Mouse (Mus musculus) intestine, embryonic 16.5 days (tissue): ENCODE measurements around the gene Mief2. TPM values are rescaled to one million over a fixed set of nuclear protein-coding genes. Genes with fewer than 3 reads are reported as not detected.

Experiments
- ATAC-seq: fragments of 200-750 bp; cut with Nextera tagmentation; 2 replicates; pipeline ENCODE4 v1.8.0; 2017; ENCODE audit warnings: moderate TSS enrichment, moderate library complexity
- H3K27ac ChIP-seq: fragments of 300-500 bp; sonication (generic); 2 replicates; pipeline ENCODE4 v1.5.1; 2014; ENCODE audit warnings: mild to moderate bottlenecking, low read length
- H3K27me3 ChIP-seq: fragments of 300-500 bp; sonication (generic); replicated peaks from 2 replicates; pipeline ENCODE4 v1.6.1; 2014; ENCODE audit warnings: low read length, control low read depth, mixed read lengths; ENCODE audit not compliant: control insufficient read depth, insufficient read depth
- H3K36me3 ChIP-seq: fragments of 300-500 bp; sonication (generic); 2 replicates; pipeline ENCODE4 v1.6.1; 2014; ENCODE audit warnings: low read length, control low read depth; ENCODE audit not compliant: control insufficient read depth, insufficient read depth
- H3K4me1 ChIP-seq: fragments of 300-500 bp; sonication (generic); 2 replicates; pipeline ENCODE4 v1.6.1; 2014; ENCODE audit warnings: low read length, control low read depth, mixed read lengths; ENCODE audit not compliant: control insufficient read depth, insufficient read depth
- H3K4me2 ChIP-seq: fragments of 300-500 bp; sonication (generic); 2 replicates; pipeline ENCODE4 v1.6.1; 2014; ENCODE audit warnings: low read depth, low read length, control low read depth
- H3K4me3 ChIP-seq: fragments of 300-500 bp; sonication (generic); 2 replicates; pipeline ENCODE4 v1.5.1; 2014; ENCODE audit warnings: mild to moderate bottlenecking, low read length
- H3K9ac ChIP-seq: fragments of 300-500 bp; sonication (generic); 2 replicates; pipeline ENCODE4 v1.6.1; 2014; ENCODE audit warnings: low read depth, low read length
- H3K9me3 ChIP-seq: fragments of 300-500 bp; sonication (generic); 2 replicates; pipeline ENCODE4 v1.6.1; 2016; ENCODE audit warnings: low read length, control low read depth; ENCODE audit not compliant: control insufficient read depth
- WGBS: fragments of 180-500 bp; shearing (Covaris S2); extraction: QIAGEN DNeasy Blood & Tissue Kit; methylation state at CpG from one replicate; pipeline ENCODE4 v1.1.7; 2014; 5-methylcytosine and 5-hydroxymethylcytosine counted together
- polyA plus RNA-seq: library from polyadenylated mRNA; unstranded; fragments of >200 nt; fragmentation: Nextera tagmentation; extraction: Ambion mirVana; gene quantifications from 2 replicates; pipeline ENCODE4 v1.2.1, GENCODE M21; 2015

Gene Mief2
- polyA plus RNA-seq, 1 experiment from 2014 or later = 9.8 TPM

GRCm38 (mm10) chr11:60735191-60735590, 7.0 kb downstream of the Mief2 start:
- H3K9me3 ChIP-seq = no peaks in the 10 kb centered on the region
- no peak overlapping the region for H3K27ac ChIP-seq
- 71% methylated on average over 5 of the region's 5 CpGs for WGBS
- H3K27me3 ChIP-seq = no peaks in the 10 kb centered on the region
- no peaks in the 10 kb centered on the region for H3K4me1 ChIP-seq
- H3K9ac ChIP-seq = no peak overlapping the region
- no peak overlapping the region for H3K4me2 ChIP-seq
- 0 out of 2 replicates have a peak, but pooled peaks cover 2% of the 10 kb centered on the region for H3K36me3 ChIP-seq
- ATAC-seq = no peak
- no peak overlapping the region for H3K4me3 ChIP-seq

DNA sequence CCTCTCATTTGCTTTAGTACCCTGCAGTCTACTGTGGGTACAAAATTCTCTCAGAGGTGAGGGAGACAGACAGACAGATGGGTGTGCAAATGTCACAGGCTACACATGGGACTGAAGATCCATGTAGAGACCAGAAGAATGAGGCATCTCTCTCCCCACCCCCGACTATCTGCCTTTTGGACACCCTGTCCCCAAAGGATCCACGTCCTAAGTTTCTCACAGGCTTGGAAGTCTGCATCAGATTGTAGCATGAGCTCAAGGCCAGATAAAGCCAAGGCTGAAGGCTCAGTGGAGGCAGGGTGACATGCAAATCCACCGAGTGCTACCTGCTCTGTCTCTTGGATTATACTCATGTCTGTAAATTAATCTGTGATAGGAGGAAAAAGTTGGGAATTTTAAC, 8.3 kb downstream of the Mief2 start:
- no peak overlapping the region for H3K4me2 ChIP-seq
- no peaks in the 10 kb centered on the region for H3K9me3 ChIP-seq
- H3K4me1 ChIP-seq = no peaks in the 10 kb centered on the region
- no peak for ATAC-seq
- no peak overlapping the region for H3K9ac ChIP-seq
- no peaks in the 10 kb centered on the region for H3K27me3 ChIP-seq
- no peak overlapping the region for H3K4me3 ChIP-seq
- 0 out of 2 replicates have a peak, but pooled peaks cover 2% of the 10 kb centered on the region for H3K36me3 ChIP-seq
- no peak overlapping the region for H3K27ac ChIP-seq
- 82% methylated on average over 3 of the region's 3 CpGs for WGBS

GRCm38 (mm10) chr11:60737450-60737849, 9.3 kb downstream of the Mief2 start:
- Histone ChIP-seq H3K9me3 (no peaks in the 10 kb centered on the region), H3K36me3 (0 out of 2 replicates have a peak, but pooled peaks cover 5% of the 10 kb centered on the region), H3K27me3 (no peaks in the 10 kb centered on the region), H3K9ac (no peak overlapping the region), H3K4me2 (no peak overlapping the region), H3K27ac (no peak overlapping the region), H3K4me1 (no peaks in the 10 kb centered on the region), H3K4me3 (no peak overlapping the region)
- no peak for ATAC-seq

DNA sequence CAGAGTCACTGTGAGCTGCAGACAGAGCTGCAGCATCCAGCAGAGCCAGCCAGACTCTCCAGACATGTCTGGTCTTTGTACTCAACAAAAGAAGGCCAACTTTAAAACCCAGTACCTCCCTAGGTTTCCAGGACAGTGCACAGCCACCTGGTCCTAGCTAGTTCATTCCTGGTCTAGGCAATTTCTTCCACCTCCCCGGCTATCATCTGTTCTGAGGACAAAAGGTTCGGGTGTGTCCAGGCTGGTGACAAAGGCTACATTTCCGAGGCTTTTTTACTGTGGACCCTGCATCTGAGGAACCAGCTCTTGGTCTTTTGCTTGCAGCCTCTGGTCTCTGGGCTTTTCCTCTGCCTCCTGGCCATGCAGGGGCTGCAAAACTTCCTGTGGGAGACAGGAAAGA, 12.1 kb downstream of the Mief2 start:
- peaks cover 11% of the 10 kb centered on the region; the same call in 1 of the 2 replicates for H3K36me3 ChIP-seq
- ATAC-seq = no peak

GRCm38 (mm10) chr11:60755570-60755969, 27.4 kb downstream of the Mief2 start:
- Histone ChIP-seq H3K4me2 (no peak overlapping the region), H3K36me3 (peaks cover 20% of the 10 kb centered on the region), H3K9ac (no peak overlapping the region), H3K27ac (no peak overlapping the region), H3K9me3 (no peaks in the 10 kb centered on the region), H3K27me3 (no peaks in the 10 kb centered on the region), H3K4me3 (no peak overlapping the region), H3K4me1 (no peaks in the 10 kb centered on the region)
- ATAC-seq = no peak
- WGBS = 88% methylated on average over 7 of the region's 7 CpGs

More for the DNA sequence above, 12.1 kb downstream of the Mief2 start:
- 83% methylated on average over 3 of the region's 3 CpGs for WGBS
- Histone ChIP-seq H3K4me3 (no peak overlapping the region), H3K4me1 (no peaks in the 10 kb centered on the region), H3K27me3 (no peaks in the 10 kb centered on the region), H3K27ac (no peak overlapping the region), H3K9me3 (no peaks in the 10 kb centered on the region), H3K4me2 (no peak overlapping the region), H3K9ac (no peak overlapping the region)

DNA sequence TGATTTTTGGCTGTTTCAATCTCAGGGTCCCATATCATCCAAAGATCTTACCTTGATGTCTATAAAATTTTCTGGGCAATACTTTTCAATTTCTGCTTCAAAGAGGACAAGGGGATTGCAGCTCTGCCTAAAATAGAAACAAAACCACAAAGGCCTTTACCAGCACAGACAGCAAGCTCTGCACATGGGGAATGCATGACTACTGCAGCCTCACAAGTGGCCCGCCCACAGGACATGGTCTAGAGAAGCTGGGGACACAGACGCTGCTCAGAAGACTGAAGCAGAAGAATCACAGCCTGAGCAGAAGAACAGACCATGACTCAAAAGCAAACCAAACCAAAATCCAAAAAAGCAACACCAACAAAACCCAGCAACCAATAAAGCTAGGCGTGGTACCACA, 33.5 kb downstream of the Mief2 start:
- Histone ChIP-seq H3K9me3 (no peaks in the 10 kb centered on the region), H3K9ac (no peak overlapping the region), H3K4me3 (no peak overlapping the region), H3K4me2 (no peak overlapping the region), H3K27ac (no peak overlapping the region), H3K27me3 (no peaks in the 10 kb centered on the region), H3K4me1 (no peaks in the 10 kb centered on the region), H3K36me3 (peaks cover 10% of the 10 kb centered on the region; the same call in 1 of the 2 replicates)
- WGBS = 89% methylated on average over 3 of the region's 3 CpGs
- ATAC-seq = no peak

GRCm38 (mm10) chr11:60766969-60767368, 38.8 kb downstream of the Mief2 start:
- Histone ChIP-seq H3K27ac (no peak overlapping the region), H3K4me2 (no peak overlapping the region), H3K36me3 (no peaks in the 10 kb centered on the region), H3K9ac (no peak overlapping the region), H3K27me3 (no peaks in the 10 kb centered on the region), H3K4me3 (no peak overlapping the region), H3K9me3 (no peaks in the 10 kb centered on the region), H3K4me1 (no peaks in the 10 kb centered on the region; the same call in 1 of the 2 replicates)
- 82% methylated on average over 4 of the region's 4 CpGs for WGBS
- ATAC-seq = no peak

GRCm38 (mm10) chr11:60769322-60769721, 41.1 kb downstream of the Mief2 start:
- Histone ChIP-seq H3K4me1 (no peaks in the 10 kb centered on the region; the same call in 1 of the 2 replicates), H3K9ac (no peak overlapping the region), H3K4me3 (no peak overlapping the region), H3K27ac (no peak overlapping the region), H3K27me3 (no peaks in the 10 kb centered on the region), H3K4me2 (no peak overlapping the region), H3K36me3 (no peaks in the 10 kb centered on the region), H3K9me3 (no peaks in the 10 kb centered on the region)
- ATAC-seq = no peak
- 81% methylated on average over 2 of the region's 2 CpGs for WGBS

DNA sequence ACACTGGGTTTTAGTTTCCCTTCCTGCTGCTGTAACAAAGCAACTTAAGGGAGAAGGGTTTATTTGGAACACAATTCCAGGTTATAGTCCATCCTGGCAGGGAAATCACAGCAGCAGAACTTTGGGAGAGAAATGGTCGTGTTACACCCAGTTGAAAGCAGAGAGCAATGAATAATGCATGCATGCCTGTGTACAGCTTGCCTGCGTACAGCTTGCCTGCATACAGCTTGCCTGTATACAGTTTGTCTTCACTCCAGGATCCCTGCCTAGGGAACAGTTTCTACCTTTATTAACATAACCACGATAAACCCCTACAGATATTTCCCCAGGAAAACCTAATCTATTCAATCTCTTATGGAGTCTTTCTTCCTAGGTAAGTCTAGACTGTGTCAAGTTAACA, 42.6 kb downstream of the Mief2 start:
- Histone ChIP-seq H3K27me3 (no peaks in the 10 kb centered on the region), H3K9me3 (no peaks in the 10 kb centered on the region), H3K4me2 (no peak overlapping the region), H3K4me1 (peaks cover 10% of the 10 kb centered on the region), H3K36me3 (no peaks in the 10 kb centered on the region), H3K27ac (no peak overlapping the region), H3K9ac (no peak overlapping the region), H3K4me3 (no peak overlapping the region)
- ATAC-seq = no peak
- 89% methylated on average over 3 of the region's 3 CpGs for WGBS

DNA sequence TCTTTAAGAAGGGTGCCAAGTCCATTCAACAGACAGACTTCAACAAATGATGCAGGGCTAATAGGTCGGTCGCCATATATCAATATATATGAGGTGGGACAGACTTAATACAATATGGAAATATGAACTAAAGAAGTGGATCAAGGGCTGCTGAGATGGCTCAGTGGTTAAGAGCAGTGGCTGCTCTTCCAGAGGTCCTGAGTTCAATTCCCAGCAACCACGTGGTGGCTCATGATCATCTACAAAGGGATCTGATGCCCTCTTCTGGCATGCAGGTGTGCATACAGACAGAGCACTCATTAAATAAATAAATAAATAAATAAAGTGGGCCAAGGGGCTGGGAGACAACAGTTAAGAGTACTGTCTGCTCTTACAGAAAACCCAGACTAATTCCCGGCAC, 44.0 kb downstream of the Mief2 start:
- H3K9ac ChIP-seq = no peak overlapping the region
- H3K36me3 ChIP-seq = no peaks in the 10 kb centered on the region
- peaks cover 15% of the 10 kb centered on the region for H3K4me1 ChIP-seq
- WGBS = 83% methylated on average over 4 of the region's 4 CpGs
- no peak overlapping the region for H3K4me2 ChIP-seq
- H3K4me3 ChIP-seq = no peak overlapping the region
- ATAC-seq = no peak
- H3K27me3 ChIP-seq = no peaks in the 10 kb centered on the region
- H3K27ac ChIP-seq = no peak overlapping the region
- H3K9me3 ChIP-seq = no peaks in the 10 kb centered on the region
